Mouse (Mus musculus) neural tube, embryonic 11.5 days (tissue): ENCODE results near the gene Tesmin. TPM values are rescaled to one million over a fixed set of nuclear protein-coding genes. Genes with fewer than 3 reads are reported as not detected.

Experiments
- ATAC-seq: fragments of 200-750 bp; cut with Nextera tagmentation; 2 replicates; pipeline ENCODE4 v1.8.0; 2017; ENCODE audit warnings: moderate number of reproducible peaks, mild to moderate bottlenecking, moderate TSS enrichment, moderate library complexity; ENCODE audit not compliant: insufficient read depth, low FRiP score, low TSS enrichment
- DNase-seq: peaks from one replicate; pipeline ENCODE4 v3.0.0-alpha.2; 2015; ENCODE audit warnings: low spot score
- H3K27ac ChIP-seq: fragments of 300-500 bp; sonication (generic); 2 replicates; pipeline ENCODE4 v1.5.1; 2014; ENCODE audit warnings: low read depth, mild to moderate bottlenecking, low read length
- H3K27me3 ChIP-seq: fragments of 300-500 bp; sonication (generic); 2 replicates; pipeline ENCODE4 v1.6.1; 2014; ENCODE audit warnings: mild to moderate bottlenecking, low read length, mixed read lengths; ENCODE audit not compliant: control insufficient read depth, insufficient read depth
- H3K36me3 ChIP-seq: fragments of 300-500 bp; sonication (generic); 2 replicates; pipeline ENCODE4 v1.6.1; 2014; ENCODE audit warnings: mild to moderate bottlenecking, low read length, moderate library complexity, mixed read lengths; ENCODE audit not compliant: control insufficient read depth, insufficient read depth
- H3K4me1 ChIP-seq: fragments of 300-500 bp; sonication (generic); 2 replicates; pipeline ENCODE4 v1.6.1; 2014; ENCODE audit warnings: low read length, mixed read lengths; ENCODE audit not compliant: control insufficient read depth, insufficient read depth
- H3K4me2 ChIP-seq: fragments of 300-500 bp; sonication (generic); 2 replicates; pipeline ENCODE4 v1.6.1; 2014; ENCODE audit warnings: low read depth, mild to moderate bottlenecking, moderate library complexity
- H3K4me3 ChIP-seq: fragments of 300-500 bp; sonication (generic); 2 replicates; pipeline ENCODE4 v1.5.1; 2014; ENCODE audit warnings: low read depth, low read length
- H3K9ac ChIP-seq: fragments of 300-500 bp; sonication (generic); 2 replicates; pipeline ENCODE4 v1.6.1; 2014; ENCODE audit warnings: mild to moderate bottlenecking, low read length
- H3K9me3 ChIP-seq: fragments of 300-500 bp; sonication (generic); 2 replicates; pipeline ENCODE4 v1.6.1; 2016; ENCODE audit warnings: low read length; ENCODE audit not compliant: control insufficient read depth
- WGBS: fragments of 180-500 bp; shearing (Covaris S2); extraction: QIAGEN DNeasy Blood & Tissue Kit; methylation state at CpG from one replicate; pipeline ENCODE4 v1.1.7; 2014; 5-methylcytosine and 5-hydroxymethylcytosine counted together
- polyA plus RNA-seq: library from polyadenylated mRNA; unstranded; fragments of >200 nt; fragmentation: Nextera tagmentation; extraction: Ambion mirVana; gene quantifications from 2 replicates; pipeline ENCODE4 v1.2.1, GENCODE M21; 2014

Gene Tesmin
- polyA plus RNA-seq = 0.13 TPM in 1 of 2 replicates, not detected in the other

DNA sequence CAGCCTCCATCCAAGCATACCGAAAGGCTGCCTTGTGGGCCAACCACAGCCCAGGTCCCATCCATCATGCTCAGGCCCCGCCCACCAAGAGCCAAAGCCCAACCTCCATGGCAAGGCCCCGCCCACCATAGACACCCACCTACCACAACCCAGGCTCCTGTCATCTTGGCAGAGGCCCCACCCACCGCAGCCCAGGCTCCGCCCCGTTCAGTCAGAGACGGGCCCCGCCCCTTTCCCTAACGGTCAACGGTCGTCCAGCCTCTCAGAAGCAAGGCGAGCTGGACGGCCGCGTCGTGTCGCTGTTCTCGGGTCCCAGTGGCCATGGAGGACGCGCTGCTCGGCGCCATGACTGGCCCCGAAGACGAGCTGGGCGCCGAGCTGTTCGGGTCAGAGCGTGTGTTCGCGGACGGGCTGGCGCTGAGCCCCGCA lies at the start of gene Tesmin:
Gene Tesmin (plus strand): TSS at position 229 of the 429 bp plus-strand sequence.
- Histone ChIP-seq H3K9me3 (no peaks in the 10 kb centered on the region), H3K9ac (peak within 1 kb of the TSS; percentile 47), H3K4me3 (peak within 1 kb of the TSS; percentile 29), H3K36me3 (no peaks in the 10 kb centered on the region), H3K27ac (no peak within 1 kb of the TSS), H3K4me1 (no peaks in the 10 kb centered on the region), H3K27me3 (no peaks in the 10 kb centered on the region), H3K4me2 (peak within 1 kb of the TSS; percentile 67)
- peak; percentile 85 for DNase-seq
- ATAC-seq = peak; percentile 83
- WGBS = 3% methylated on average over 26 of the region's 33 CpGs

DNA sequence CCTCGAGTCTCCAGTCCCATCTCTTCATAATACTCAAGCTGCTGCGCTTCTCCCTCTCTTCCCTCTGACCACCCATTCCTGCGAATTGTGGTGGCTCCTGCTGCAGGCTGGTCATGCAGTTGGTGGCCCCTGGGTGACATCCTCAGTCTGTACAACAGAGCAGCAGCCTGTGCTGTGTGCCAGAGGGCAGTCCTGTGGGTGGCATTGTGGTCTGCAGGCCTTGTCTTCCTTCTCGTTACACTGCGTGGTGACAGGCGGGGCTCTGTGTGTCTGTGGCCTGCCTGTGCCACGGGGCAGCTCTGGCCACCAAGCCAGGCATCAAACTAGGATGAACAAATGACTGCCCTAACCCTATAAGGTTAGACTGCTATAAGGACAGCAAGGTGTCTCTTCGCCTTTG lies 49.5 kb upstream of the Tesmin start:
- WGBS = 87% methylated on average over 8 of the region's 8 CpGs
- ATAC-seq (no peak), DNase-seq (no peak)
- Histone ChIP-seq H3K4me2 (no peak overlapping the region), H3K4me3 (no peak overlapping the region), H3K27ac (no peak overlapping the region), H3K36me3 (no peaks in the 10 kb centered on the region), H3K9me3 (no peaks in the 10 kb centered on the region), H3K9ac (no peak overlapping the region), H3K4me1 (no peaks in the 10 kb centered on the region), H3K27me3 (no peaks in the 10 kb centered on the region)

DNA sequence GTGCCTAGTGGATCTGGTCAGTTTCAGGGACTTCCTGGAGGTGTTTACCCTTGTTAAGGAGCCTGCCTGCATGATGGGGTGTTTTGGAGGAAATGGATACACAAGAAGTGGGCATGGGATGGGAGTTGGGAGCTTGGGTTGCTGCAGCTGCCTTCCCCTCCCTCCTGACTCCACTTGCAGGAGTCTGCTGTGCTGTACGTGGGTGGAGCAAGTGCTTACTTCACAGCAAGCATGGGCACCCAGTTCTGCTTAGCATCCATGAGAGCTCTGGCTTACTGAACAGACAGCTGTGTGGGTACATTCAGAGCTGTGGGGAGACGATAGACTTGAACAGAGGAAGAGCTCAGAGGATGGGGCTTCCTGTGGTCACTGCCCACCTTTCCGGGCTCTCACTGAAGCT lies 47.6 kb upstream of the Tesmin start:
- Histone ChIP-seq H3K27ac (no peak overlapping the region), H3K9me3 (no peaks in the 10 kb centered on the region), H3K27me3 (no peaks in the 10 kb centered on the region), H3K36me3 (no peaks in the 10 kb centered on the region), H3K4me1 (no peaks in the 10 kb centered on the region), H3K9ac (no peak overlapping the region), H3K4me3 (no peak overlapping the region), H3K4me2 (no peak overlapping the region)
- DNase-seq (no peak), ATAC-seq (no peak)
- 80% methylated on average over 3 of the region's 3 CpGs for WGBS

DNA sequence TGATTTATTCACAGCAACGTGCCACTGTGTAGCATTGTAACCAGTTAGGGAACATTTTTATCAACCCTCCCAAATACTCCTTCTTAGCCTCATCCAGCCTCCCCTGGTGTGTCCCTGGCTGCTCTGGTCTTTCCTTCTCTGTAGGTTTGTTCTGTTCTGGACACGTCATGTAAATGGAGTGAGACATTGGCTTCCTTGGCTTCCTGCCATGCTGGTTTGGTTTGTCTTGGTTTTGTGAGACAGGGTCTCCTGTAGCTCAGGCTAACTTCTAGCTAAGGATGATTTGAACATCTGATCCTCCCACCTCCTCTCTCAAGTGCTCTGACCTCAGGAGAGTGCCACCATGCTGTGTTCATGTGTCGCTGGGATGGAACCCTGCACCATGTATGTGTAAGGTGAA lies 44.7 kb upstream of the Tesmin start:
- H3K9me3 ChIP-seq = no peaks in the 10 kb centered on the region
- H3K27me3 ChIP-seq = no peaks in the 10 kb centered on the region
- no peak overlapping the region for H3K4me2 ChIP-seq
- no peak overlapping the region for H3K27ac ChIP-seq
- no peak overlapping the region for H3K9ac ChIP-seq
- no peaks in the 10 kb centered on the region for H3K4me1 ChIP-seq
- no peaks in the 10 kb centered on the region for H3K36me3 ChIP-seq
- H3K4me3 ChIP-seq = no peak overlapping the region
- no peak for DNase-seq
- no peak for ATAC-seq
- WGBS = 77% methylated on average over 3 of the region's 3 CpGs

DNA sequence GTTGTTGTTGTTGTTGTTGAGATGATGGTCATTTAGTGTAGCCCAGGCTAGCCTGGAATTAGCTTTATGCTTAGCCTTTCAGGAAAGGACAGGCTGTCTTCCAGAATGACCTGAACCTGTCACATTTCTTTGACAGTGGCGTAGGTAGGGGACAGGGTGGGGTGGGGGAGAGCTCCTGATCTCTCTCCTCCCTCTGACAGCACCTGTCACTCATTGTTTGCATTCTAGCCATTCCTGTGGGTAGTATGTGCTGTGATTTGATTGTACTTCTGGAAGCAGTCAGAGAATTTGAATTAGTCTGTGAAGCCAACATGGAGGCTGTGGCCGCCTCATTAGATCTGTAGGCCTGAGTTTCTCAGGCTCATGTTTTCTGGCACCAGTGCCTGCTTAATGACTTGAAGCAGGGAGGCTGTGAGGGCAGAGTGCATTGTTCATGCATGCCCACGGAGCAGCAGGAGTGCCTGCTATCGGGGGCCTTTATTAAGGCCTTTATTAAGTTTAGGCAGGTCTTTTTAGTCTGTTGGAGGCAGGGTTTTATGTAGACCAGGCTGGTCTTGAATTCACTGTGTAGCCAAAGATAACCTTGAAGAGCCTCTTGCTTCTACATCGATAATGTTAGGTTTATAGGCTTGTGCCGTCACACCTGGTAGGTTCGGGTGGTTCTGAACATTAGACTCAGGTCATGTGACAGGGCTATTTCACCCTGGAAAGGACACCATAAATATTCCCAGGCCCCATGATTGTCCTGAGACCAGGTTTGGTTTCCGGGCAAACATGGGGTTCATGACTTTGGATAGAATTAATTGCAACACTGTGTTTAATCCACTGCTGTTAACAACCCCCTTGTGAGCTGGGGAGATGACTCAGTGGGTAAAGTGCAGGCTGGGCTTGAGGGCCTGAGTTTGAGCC lies 43.8 kb upstream of the Tesmin start:
- H3K27me3 ChIP-seq = no peaks in the 10 kb centered on the region
- no peak overlapping the region for H3K4me2 ChIP-seq
- no peaks in the 10 kb centered on the region for H3K36me3 ChIP-seq
- H3K4me1 ChIP-seq = no peaks in the 10 kb centered on the region
- no peak for ATAC-seq
- WGBS = 86% methylated on average over 8 of the region's 8 CpGs
- no peak overlapping the region for H3K4me3 ChIP-seq
- DNase-seq = no peak
- no peak overlapping the region for H3K9ac ChIP-seq
- no peaks in the 10 kb centered on the region for H3K9me3 ChIP-seq
- H3K27ac ChIP-seq = no peak overlapping the region

DNA sequence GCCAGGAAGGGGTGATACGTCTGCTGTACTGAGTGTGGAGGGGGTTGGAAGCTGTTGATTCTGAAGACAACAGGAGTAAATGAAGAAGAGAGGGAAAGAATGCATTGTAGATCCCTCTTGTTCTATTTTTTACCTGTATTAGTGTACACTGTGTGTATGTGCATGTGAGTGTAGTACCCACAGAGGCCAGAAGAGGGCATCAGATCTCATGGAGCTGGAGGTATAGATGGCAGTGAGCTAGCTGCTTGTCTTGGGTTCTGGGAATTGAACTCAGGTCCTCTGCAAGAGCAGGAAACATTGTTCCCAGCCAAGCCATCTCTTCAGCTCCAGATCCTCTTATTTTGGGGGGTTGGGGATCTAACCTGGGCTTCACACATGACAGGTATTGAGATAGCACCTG lies 40.9 kb upstream of the Tesmin start:
- WGBS = 96% methylated on average over 1 of the region's 1 CpGs
- DNase-seq (no peak), ATAC-seq (no peak)
- Histone ChIP-seq H3K27ac (no peak overlapping the region), H3K4me1 (no peaks in the 10 kb centered on the region), H3K36me3 (no peaks in the 10 kb centered on the region), H3K9me3 (no peaks in the 10 kb centered on the region), H3K4me3 (no peak overlapping the region), H3K9ac (no peak overlapping the region), H3K27me3 (no peaks in the 10 kb centered on the region), H3K4me2 (no peak overlapping the region)

DNA sequence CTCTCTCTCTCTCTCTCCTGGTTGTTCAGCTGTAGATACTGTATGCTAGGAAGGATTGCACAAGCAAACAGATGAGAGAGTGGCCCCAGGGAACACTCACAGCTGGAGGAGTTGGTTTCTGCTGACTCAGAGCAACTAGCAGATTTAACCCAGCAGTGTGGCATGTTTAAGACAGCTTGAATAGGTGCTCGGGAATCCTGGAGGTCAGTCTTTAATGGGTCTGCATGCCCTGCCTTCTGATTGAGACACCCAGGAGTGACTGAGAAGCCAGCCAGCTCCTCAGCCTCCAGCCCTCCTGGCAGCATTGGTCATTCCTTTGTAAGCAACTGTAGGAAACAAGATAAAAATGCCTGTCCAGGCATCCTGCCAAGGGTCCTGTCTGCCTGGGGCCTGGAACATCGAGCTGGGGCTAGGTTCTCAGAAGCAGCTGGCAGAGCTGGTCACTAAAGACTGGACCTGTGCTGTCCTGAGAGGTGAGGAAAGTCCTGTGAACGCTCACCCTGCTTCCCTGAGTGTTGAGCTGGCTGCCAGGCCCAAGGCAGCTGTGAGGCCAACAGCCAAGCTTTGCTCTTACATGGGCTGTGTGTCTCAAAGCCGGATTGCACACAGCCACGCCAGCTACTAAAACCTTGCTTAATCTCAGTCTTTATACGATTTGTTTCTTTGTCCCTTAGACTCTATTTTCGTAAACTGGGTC lies 35.1 kb upstream of the Tesmin start:
- H3K9me3 ChIP-seq = no peaks in the 10 kb centered on the region
- WGBS = 84% methylated on average over 7 of the region's 7 CpGs
- DNase-seq (no peak), ATAC-seq (no peak)
- no peaks in the 10 kb centered on the region for H3K4me1 ChIP-seq
- H3K4me3 ChIP-seq = no peak overlapping the region
- H3K4me2 ChIP-seq = no peak overlapping the region
- H3K27me3 ChIP-seq = no peaks in the 10 kb centered on the region
- no peaks in the 10 kb centered on the region for H3K36me3 ChIP-seq
- H3K27ac ChIP-seq = no peak overlapping the region
- H3K9ac ChIP-seq = no peak overlapping the region

DNA sequence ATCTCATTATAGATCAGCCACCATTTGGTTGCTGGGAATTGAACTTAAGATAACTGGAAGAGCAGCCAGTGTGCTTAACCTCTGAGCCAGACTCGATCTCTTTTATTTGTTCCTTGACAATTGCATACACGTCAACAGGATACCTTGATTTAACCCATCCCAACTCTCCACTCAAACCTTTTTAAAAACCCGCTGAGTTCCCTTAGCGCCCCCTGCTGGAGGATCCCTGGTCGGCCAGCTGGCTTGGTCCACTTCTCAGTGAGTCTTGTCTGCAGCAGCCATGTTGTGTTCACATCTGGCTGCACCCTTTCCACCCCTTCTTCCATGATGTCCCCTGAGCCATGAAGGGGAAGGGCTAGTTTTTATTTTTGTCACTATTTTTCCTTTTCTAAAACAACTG lies 33.6 kb upstream of the Tesmin start:
- Histone ChIP-seq H3K27ac (no peak overlapping the region), H3K4me2 (no peak overlapping the region), H3K4me3 (no peak overlapping the region), H3K9ac (no peak overlapping the region), H3K9me3 (no peaks in the 10 kb centered on the region), H3K4me1 (no peaks in the 10 kb centered on the region), H3K27me3 (no peaks in the 10 kb centered on the region), H3K36me3 (no peaks in the 10 kb centered on the region)
- ATAC-seq (no peak), DNase-seq (no peak)
- WGBS = 67% methylated on average over 5 of the region's 5 CpGs
